Mouse (Mus musculus) splenic B cell, adult 2 months (primary cell): ENCODE data around the gene Fez2.

Source experiments
- DNase-seq: peaks from one replicate; pipeline ENCODE4 v3.0.0-alpha.2; 2011; ENCODE audit warnings: low read depth, low spot score
- H3K27me3 ChIP-seq: 2 replicates; pipeline ENCODE4 v1.6.1; 2012; ENCODE audit warnings: mild to moderate bottlenecking, low read length, moderate library complexity, mixed read lengths; ENCODE audit not compliant: control insufficient read depth, poor library complexity, insufficient read depth, severe bottlenecking
- H3K36me3 ChIP-seq: 2 replicates; pipeline ENCODE4 v1.6.1; 2012; ENCODE audit warnings: mild to moderate bottlenecking, low read length, moderate library complexity, mixed read lengths; ENCODE audit not compliant: control insufficient read depth, poor library complexity, insufficient read depth, severe bottlenecking

The Fez2 gene

DNA sequence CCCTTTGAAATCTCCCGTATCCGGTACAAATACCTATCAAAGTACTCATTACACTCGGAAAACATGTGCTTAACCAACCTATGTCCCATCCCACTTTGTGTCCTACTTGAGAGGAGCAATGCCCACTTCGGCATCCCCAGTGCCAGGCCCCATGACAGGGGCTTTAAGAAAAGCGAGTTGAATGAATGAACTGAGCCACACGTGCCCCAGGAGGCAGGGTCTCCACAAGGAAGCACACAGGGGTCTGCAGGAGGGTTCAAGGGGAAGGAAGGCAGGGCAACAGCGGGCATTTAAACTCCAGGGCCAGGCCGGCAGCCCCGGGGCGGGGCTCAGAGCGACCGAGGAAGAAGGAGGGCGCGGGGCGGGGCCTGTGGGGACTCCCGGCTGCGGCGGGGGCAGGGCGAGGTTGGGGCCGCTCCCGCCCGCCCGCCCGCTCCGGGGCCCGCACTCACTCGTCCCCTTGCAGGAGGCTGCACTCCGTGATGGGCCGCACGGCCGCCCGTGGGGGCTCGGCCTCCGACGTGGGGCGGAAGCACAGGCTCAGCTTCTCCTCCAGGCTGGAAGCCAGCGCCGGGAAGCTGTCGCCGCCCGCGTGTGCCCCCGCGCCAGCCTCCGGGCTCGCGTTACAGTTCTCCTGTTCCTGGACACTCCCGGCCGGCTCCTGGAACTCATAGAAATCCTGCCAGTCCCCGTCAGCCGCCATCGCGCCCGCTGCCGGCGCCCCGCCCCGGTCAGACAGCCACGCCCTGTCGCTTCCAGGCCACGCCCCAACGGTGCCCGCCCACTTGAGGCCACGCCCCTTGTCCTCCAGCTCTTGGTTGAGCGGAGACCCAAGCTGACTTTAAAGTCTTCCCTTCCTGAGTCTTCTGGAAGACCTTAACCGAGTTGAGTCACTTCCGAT, at the start of gene Fez2:
Gene Fez2, minus strand, starts transcription at position 772 of the 901 bp plus-strand sequence.
- peak; percentile 88 for DNase-seq
- Histone ChIP-seq H3K36me3 (no peaks in the 10 kb centered on the region), H3K27me3 (no peaks in the 10 kb centered on the region)

DNA sequence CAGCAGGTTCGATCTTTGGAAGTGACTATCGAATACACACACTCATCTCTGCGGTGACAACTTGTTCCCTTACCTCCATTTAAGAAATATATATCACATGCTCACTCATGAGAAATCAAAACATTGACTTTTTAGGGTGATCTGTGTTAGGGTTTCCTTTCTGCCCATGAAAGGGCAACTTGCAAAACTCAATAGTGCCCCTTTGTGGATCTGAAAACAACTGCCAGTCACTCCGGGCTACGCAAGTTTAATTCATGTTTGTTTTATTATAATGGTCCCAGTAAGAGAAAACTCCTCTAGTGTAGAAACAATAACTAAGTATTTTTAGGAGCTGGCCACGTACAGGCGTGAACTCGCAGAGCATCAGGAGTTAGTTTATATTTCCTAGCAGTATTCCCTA, 47.5 kb upstream of the Fez2 start:
- Histone ChIP-seq H3K36me3 (no peaks in the 10 kb centered on the region), H3K27me3 (no peaks in the 10 kb centered on the region)
- no peak for DNase-seq

DNA sequence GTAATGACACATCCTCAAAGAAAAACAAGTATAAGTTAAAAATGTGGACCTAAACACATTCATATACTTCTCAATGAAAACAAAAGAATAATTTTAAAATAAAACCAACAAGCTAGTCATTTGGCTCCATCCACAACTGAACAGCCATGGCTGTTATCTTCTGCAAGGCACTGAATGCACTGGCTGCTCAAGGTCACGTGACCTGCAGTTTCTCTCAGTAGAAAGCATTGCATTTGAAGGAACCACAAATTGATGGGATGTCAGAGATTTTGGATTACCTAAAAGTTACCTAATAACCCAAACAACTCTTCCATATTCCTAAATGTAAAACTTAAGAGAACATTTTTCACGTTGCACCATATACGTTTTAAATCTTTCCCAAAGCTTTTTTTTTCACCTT, 47.1 kb upstream of the Fez2 start:
- no peak for DNase-seq
- Histone ChIP-seq H3K36me3 (no peaks in the 10 kb centered on the region), H3K27me3 (no peaks in the 10 kb centered on the region)

DNA sequence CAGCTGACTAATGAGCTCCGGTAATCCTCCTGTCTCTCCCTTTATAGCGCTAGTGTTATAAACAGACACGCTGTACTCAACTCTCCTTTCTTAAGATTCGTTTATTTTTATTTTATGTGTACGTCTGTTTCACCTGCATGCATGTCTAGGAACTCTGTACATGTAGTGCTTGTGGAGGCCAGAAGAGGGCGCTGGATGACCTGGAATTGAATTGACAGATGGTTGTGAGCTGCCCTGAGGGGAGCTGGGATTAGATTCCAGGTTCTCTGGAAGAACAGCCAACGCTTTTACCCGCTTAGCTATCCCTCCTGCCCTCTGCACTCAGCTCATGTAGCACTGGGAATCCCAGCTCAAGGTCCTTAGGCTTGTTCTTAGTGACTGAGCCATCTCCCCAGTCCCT, 42.2 kb upstream of the Fez2 start:
- Histone ChIP-seq H3K36me3 (no peaks in the 10 kb centered on the region), H3K27me3 (no peaks in the 10 kb centered on the region)
- DNase-seq = no peak

DNA sequence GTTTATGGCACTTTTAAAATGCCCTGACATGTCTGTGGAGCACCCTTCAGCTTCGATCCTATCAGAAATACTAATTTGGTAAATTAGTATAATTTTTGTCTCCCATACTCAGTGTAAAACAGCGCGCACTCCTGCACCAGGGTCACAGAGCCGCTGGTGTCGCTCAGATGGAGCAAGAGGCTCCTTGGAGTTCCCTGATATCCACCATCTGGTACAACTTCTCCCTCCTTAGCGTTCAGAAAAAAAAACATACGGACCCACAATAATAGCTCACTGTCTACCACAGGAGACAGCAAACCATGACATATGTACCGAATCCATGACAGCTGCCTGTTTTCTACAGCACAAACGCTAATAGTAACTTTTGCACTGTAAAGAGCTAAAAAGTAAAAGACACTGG, 37.6 kb upstream of the Fez2 start:
- H3K27me3 ChIP-seq = no peaks in the 10 kb centered on the region
- DNase-seq = no peak
- H3K36me3 ChIP-seq = no peaks in the 10 kb centered on the region

DNA sequence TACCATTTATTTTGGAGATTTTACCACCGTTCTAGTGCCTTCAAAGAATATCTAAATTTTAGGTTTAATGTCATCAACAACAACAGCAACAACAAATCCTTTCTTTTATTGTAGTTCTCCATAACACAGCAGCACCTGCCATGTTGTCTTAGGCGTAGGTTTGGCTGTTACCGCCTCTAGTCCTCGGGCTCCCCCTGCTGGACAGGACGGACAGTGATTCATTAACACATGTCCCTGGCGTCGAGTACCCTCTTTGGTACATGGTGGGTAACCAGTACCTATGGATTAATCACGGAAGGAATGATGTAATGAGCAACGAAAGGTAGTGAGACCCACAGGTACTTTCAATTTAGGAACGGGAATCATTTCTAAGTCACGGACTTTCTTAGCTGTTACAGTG, 37.2 kb upstream of the Fez2 start:
- peak; percentile 80 for DNase-seq
- no peaks in the 10 kb centered on the region for H3K27me3 ChIP-seq
- no peaks in the 10 kb centered on the region for H3K36me3 ChIP-seq

DNA sequence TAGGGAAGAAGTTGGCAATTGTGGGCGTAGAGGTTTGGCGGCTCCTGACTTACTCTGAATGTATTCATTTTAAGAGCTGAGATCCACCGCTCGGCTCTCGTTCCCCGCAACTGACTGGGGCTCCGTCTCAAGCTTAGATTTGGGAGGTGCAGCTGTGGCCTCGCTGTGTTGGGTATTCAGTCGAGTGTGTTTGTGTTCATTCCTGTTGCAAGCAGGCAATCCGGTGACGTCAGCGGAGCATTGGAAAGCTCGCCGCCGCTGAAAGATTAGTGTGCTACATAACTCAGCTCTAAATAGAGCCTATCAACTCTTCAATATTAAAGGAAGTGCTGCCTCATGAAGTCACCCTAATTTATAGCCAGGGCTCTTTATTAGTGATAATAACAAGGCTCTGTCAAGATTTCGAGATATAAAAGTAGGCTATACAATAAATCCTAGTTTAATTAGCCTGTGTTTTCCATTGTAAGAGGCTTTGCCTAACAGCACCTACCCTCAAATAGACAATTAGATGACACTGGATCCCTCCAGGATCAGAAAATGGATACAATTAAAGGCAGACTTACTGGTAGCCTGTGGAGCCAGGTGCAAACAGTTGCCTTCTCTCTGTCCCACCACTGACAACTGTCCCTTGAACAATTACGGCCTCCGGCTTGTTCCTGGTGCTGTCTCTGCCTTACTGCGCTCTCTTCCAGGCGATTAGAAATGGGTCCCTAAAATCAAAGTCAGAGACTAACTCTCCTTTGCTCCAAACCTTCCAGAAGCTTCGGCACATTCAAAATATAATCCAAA, 36.4 kb upstream of the Fez2 start:
- H3K36me3 ChIP-seq = no peaks in the 10 kb centered on the region
- DNase-seq = no peak
- H3K27me3 ChIP-seq = no peaks in the 10 kb centered on the region

DNA sequence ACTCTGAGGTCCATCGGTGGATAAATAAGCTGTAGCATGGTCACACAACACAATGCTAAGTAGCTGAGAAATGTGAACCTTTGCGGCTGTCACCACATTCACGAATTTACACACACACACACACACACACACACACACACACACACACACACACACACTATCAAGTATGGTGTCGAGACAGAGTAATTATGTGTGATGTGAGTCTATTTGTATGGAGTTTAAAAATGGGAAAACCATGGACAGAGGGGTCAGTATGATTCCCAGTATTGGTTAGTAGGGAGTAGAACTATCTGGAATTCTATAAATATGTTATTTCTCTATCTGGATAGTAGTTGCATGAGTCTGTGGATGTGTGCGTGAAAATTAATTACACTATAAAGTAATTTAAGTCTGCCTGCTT, 35.6 kb upstream of the Fez2 start:
- no peaks in the 10 kb centered on the region for H3K27me3 ChIP-seq
- DNase-seq = no peak

DNA sequence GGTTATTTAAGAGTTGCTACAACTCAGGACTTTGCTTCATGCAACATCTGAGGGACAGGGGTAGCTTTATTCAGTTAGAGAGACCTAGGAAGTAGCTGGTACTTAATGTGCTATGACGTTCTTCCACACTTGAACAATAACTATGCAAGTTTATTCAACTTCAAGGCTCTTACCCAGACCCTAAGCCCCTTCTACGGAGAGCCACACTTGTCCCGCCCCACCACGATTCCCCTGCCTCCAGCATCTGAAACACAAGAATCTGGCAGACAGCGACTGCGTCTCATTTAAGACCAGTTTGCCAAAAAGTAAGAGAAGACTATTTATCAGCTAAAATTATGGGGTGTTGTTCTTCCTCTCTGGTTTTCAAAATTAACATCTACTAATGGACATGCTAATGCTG, 33.9 kb upstream of the Fez2 start:
- DNase-seq = no peak
- Histone ChIP-seq H3K27me3 (no peaks in the 10 kb centered on the region), H3K36me3 (no peaks in the 10 kb centered on the region)

More for the DNA sequence above, 35.6 kb upstream of the Fez2 start:
- H3K36me3 ChIP-seq = no peaks in the 10 kb centered on the region

DNA sequence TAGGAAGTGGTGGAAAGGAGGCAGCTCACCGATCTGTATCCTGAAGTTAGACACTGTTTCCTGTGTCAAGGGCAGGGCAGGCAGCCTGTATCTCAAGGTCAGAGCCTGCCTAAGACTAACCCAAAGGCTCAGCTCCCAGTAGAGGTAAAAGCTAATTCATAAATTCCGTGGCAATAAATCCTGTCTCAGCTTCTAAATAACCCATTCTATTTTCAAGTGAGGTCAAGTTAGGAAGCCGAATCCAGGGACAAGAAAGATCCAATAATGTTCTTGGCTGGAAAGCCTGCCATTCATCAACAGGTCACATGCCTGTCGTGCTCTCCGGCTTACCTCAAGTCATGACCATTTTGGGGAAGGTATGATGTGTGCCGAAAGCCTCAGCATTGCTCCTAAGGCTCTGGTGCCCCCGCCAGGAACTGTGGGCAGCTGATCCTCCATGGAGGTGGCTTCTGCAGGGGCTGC, 33.4 kb upstream of the Fez2 start:
- Histone ChIP-seq H3K27me3 (no peaks in the 10 kb centered on the region), H3K36me3 (no peaks in the 10 kb centered on the region)
- DNase-seq = no peak

DNA sequence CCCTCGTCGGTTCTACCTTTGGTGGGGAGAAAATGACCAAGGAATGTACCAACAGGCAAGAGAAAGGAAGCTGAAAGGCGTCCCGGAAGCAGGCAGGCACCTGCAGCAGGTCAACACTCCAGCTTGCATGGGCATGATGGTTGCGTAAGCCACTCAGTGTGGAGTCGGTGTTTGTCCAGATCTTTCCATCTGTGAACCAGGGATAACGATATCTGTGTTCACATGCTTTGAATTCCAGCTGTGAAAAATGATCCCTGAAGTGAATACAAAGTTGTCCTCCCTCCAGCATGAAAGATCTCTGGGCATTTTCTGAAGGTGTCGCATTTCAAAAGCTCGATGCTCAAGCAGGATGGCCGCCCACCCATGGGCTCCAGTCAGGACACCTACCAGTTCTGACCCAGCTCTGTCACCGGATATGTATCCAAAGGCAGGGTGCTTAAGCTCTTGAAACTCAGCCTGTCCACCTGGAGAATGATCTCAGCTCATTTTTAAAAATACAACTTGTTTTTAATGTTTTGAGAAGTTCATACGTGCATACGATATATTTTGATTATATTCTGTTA, 31.8 kb upstream of the Fez2 start:
- no peak for DNase-seq
- Histone ChIP-seq H3K36me3 (no peaks in the 10 kb centered on the region), H3K27me3 (no peaks in the 10 kb centered on the region)

DNA sequence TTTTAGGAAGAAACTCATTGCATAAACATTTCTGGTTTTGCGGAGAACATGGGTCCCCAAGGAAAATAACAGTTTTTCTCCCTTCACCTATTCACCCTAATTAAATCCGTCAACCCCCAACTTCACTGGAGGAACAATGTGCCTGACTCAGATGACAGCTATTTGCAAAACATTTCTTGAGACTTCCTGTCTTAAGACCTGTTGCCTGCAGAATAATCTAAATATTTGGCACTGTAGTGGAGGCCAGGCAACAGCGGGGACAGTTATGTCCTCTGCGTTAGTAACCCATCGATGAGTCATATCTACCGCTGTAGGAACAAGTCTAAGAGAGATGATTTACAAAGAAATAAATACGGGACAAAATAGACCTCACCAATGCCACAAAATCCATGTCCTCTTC, 26.9 kb upstream of the Fez2 start:
- Histone ChIP-seq H3K27me3 (no peaks in the 10 kb centered on the region), H3K36me3 (no peaks in the 10 kb centered on the region)
- DNase-seq = no peak

DNA sequence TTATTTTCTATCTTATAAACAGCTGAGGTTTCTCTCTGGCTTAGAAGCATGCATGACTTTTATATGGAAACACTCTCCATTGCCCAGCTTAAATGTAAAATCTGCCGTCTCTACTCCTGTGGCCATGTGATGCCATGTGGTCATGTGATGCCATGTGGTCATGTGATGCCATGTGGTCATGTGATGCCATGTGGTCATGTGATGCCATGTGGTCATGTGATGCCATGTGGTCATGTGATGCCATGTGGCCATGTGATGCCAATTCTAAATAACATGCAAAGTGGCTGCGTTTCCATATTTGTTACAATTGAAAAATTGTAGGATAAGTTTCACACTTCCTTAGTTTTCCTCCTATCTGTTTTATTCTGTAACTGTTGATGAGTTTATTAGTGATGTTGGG, 22.8 kb upstream of the Fez2 start:
- no peak for DNase-seq
- no peaks in the 10 kb centered on the region for H3K36me3 ChIP-seq
- no peaks in the 10 kb centered on the region for H3K27me3 ChIP-seq

DNA sequence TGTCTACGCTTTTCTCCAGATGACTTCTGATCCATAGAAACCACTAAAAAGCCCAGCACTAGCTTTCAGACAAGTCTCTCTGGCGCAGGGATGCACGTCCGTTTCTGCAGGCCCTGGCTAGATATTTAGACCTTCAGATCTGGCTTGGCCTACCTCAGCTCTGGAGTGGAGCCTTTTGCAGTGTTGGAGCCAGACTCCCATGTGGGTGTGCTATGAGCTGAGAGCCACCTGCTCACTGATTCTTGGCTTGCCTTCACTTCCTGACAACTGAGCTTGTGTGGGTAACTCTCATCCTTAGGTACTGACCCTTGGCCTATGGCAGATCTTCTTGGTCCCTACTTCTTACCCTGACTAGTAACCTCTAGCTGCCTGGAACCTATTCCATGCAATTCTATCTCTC, 19.2 kb upstream of the Fez2 start:
- H3K36me3 ChIP-seq = no peaks in the 10 kb centered on the region
- DNase-seq = no peak

DNA sequence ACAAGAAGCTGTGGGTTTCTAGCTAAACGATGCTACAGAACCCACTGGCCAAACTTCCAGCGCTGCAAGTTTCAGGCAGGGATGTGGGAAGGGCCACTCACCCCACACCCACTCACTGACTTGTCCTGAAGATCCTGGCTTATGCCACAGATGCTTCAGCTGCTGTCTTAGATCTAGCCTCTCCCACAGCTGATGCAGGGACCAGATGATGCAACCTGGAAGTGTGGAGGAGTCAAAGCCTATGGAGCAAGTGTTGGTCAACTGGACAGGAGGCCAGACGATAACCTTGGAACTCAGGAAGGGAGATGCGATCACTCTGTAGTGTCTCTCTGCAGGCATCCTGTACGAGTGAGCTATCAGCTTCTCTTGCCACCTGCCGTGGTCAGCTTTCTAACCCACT, 17.7 kb upstream of the Fez2 start:
- Histone ChIP-seq H3K36me3 (no peaks in the 10 kb centered on the region), H3K27me3 (no peaks in the 10 kb centered on the region)
- no peak for DNase-seq

More for the DNA sequence above, 19.2 kb upstream of the Fez2 start:
- no peaks in the 10 kb centered on the region for H3K27me3 ChIP-seq
